Mouse (Mus musculus) heart, postnatal 36 days (tissue): ENCODE measurements around the gene Kat8. TPM values are rescaled to one million over a fixed set of nuclear protein-coding genes. Genes with fewer than 3 reads are reported as not detected.
"Not testable (repeated sequence)": the region's sequence is repeated elsewhere in the genome, so short reads cannot be mapped to it uniquely, and the experiment has no call there.

Experiments used
- DNase-seq, 2 experiments: peaks; one replicate each; pipeline ENCODE4 v3.0.0; 2021 to 2022
- intact Hi-C: fragments of 180-260 bp; cut with DNase I; formaldehyde crosslinking; loops from one replicate; pipeline ENCODE4 v1.15.1; 2025
- total RNA-seq, 2 experiments: library from RNA; stranded (reverse); gene quantifications; 2 replicates each; pipeline ENCODE4 v1.2.3; 2021

Gene Kat8
- total RNA-seq, 2 experiments from 2014 or later, result 13.8 to 16.1 TPM

- DNase-seq, result no peak
- intact Hi-C loops, result no loop called here
These were observed 17.6 kb downstream of the Kat8 start, which contains the start of gene Prss8 for GRCm38 (mm10) chr7:127929923-127930322. Gene Prss8, minus strand, starts transcription at chr7:127930104.

GRCm38 (mm10) chr7:127930636-127931035 is 18.3 kb downstream of the Kat8 start:
- intact Hi-C loops, result no loop called here

DNA sequence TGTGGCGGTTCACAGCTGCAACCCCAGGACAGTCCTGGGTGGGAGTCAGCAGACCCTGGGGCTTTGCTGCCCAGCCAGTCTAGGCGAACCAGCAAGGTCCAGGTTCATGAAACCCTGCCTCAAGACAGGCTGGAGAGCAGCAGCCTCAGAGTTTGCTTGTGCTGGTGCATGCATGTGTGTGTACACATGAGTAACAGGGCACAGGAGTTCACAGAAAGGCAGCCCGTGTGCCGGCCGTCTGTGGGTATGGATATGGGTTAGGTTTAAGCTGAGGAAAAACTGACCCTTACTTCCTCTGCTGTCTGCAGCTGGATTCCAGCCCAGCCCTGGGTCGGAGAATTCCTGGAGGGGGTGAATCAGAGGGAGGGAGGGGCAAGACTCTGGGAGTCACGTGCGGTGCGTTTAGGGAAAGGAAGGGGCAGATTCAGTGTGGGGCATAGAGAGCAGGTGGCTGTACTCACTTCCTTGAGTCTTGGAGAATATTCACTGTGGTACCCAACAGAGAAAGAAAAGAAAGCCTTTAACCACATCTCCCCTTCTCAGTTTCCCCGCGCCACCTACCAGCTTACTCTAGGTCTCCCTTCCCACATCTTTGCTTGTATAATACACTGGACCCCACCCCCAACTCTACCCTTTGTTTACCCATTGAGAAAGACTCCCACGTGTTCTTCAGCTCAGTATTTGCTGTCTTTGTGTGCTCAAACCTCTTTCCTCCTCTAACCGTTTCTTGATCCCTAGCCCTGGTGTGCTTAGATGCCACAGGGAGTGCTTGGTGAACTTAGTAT is 19.2 kb downstream of the Kat8 start:
- no peak for DNase-seq
- intact Hi-C loops, result loop anchor here (2.0 kb wide), 1 partner anchor 89 kb away; no protein-coding TSS in a partner anchor

More at GRCm38 (mm10) chr7:127930636-127931035, 18.3 kb downstream of the Kat8 start:
- no peak for DNase-seq

DNA sequence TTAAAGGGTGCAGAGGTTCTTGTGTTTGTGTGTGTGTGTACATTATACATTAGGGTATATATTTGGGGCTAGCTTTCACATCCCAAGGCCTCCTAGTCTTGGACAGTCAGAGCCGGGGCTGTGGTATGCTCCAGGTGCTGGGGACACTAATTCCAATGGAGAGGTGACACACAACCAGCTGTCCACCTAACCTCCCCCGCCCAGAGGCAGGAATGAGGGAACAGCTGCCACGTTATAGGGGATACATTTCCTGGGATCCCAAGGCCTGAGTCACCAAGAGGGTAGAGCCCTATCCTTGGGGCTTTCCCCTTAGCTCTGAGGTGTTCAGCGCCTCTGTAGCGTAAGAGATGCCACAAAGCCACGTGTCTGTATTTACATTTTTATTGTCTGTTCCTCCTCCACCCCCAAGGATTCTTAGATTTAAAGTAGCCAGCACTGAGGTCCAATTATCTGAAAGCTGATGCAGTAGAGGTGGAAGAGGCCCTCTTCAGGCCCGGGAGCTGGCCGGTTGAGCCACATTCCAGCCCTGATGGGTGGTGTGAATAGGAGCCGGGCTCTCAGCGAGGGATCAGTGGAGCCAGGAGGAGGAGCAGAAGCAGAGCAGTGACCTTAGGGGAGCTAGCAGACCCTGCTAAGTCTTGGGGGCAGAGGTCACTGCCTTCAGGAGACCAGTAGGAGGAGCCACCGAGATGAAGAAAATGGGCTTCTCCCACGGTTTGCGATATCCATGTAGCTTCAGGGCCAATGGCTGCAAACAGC is 20.1 kb downstream of the Kat8 start:
- intact Hi-C loops, result loop anchor here (2.0 kb wide), 1 partner anchor 90 kb away; no protein-coding TSS in a partner anchor

GRCm38 (mm10) chr7:127934075-127934474 is 21.8 kb downstream of the Kat8 start:
- intact Hi-C loops, result no loop called here
- no peak for DNase-seq

More for the DNA sequence above, 20.1 kb downstream of the Kat8 start:
- no peak for DNase-seq

DNA sequence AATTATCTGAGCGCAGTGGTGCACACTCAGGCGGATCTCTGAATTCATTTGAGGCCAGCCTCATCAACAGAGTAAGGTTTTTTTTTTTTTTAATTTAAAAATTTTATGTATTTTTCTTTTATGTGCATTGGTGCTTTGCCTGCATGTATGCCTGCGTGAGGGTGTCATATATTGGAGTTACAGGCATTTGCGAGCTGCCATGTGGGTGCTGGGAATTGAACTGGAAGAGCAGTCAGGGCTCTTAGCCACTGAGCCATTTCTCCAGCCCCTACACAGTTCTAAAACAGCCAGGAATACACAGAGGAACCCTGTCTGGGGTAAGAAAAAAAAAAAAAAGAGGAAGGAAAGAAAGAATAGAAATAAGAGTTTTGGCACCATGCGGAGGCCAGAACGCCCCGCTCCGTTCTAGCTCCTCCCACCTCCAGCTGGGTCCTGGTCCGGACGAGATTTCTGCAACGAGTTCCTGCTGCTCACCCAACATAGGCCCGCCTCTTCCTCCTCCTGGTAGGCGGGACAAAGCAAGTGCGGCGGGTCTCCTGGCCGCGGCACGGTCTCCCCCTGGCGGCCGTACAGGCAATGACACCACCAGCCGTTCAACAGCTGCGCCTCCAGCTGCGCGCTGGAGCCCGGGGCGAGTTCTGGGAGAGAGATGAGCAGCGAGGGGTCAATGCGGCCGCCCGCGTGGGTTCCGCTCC is 22.9 kb downstream of the Kat8 start:
- intact Hi-C loops, result loop anchor here (1.0 kb wide), 1 partner anchor 135 kb away; the partner anchor contains the start of gene Hsd3b7
- DNase-seq, result peak; percentile 97 to 98

DNA sequence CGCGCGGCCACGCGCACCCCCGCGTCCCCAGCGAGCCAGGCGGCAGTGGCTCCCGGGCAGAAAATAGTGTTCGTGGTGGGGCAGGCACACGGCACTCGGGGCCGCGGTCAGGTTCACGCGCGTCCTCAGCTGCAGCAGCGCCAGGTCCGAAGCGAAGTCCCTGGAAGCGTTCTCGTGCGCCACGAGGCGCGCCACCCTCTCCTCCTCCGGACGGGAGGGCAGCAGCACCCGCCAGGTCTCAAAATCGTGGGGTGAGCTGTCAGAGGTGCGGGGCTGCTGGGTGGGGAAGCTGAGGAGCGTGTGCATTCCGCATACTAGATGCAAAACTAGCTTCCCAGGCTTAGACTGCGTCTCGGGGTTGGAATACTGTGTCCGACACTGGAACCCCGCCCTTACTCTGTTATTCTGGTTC is 23.4 kb downstream of the Kat8 start:
- intact Hi-C loops, result loop anchor here (1.0 to 2.0 kb wide), 2 partner anchors 31 to 135 kb away; partner anchors contain the start of genes Fus and Hsd3b7
- DNase-seq, result no peak

GRCm38 (mm10) chr7:127936216-127936884 is 24.0 kb downstream of the Kat8 start:
- intact Hi-C loops, result loop anchor here (2.0 kb wide), 1 partner anchor 30 kb away; the partner anchor contains the start of gene Fus
- DNase-seq, result no peak

GRCm38 (mm10) chr7:127942097-127942496 is 29.8 kb downstream of the Kat8 start:
- DNase-seq, intact Hi-C loops: not testable (repeated sequence)

DNA sequence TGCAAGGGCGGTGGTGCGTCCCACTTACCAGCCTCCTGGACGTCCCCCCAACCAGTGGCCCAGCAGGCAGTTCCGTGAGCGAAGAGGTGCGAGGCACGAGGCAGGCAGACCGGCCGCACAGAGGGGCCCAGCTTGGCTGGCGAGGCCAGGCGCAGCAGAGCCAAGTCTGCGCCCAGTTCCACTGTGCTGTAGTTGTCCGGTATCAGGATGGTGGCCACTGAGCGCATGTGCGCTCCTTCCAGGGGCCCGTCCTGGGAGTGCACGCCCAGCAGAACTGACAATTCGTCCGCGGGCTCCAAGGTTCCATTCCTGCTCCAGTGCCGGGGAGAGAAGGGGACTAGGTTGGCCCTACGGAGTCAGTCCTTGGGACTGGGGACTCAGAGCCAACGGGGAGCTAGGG is 32.3 kb downstream of the Kat8 start:
- peak in 1 of 2 experiments; percentile 17 for DNase-seq
- intact Hi-C loops, result no loop called here

GRCm38 (mm10) chr7:127946470-127947023 is 34.2 kb downstream of the Kat8 start, which contains the start of gene Prss36:
Gene Prss36, minus strand, starts transcription at chr7:127946725.
- intact Hi-C loops, result no loop called here
- no peak for DNase-seq

DNA sequence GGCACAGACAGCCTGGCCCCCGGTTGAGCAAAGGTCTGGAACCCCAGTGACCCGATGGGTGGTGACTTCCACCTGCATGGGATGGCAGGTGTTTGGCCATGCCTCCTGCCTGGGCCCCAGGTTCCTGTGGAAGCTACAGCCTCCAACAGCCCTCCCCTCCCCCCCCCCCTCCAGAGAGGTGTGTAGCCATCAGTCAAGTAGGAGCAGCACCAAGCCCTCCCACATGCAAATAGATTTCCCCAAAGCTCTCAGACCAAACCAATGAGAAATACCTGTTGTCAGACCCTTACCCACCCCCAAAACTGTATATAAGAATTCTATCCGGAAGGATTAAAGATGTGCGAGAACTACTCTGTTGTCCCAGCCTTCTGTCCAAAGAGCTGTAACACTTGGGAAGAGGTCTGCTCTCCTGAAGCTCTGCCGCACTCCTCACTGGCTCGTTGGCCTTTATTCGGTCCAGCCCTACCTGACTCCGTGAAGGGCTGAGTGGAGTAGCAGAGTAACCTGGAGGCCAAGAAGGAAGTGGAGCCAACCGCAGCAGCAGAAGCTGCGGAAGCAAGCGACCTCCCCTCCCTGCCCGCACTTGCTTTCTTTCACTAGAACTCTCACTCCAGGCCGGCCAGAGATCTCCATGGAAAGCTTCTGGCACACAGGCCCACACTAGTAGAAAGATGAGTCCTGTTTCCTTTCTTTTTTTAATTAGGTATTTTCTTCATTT is 40.7 kb downstream of the Kat8 start:
- DNase-seq, result no peak
- intact Hi-C loops, result no loop called here

DNA sequence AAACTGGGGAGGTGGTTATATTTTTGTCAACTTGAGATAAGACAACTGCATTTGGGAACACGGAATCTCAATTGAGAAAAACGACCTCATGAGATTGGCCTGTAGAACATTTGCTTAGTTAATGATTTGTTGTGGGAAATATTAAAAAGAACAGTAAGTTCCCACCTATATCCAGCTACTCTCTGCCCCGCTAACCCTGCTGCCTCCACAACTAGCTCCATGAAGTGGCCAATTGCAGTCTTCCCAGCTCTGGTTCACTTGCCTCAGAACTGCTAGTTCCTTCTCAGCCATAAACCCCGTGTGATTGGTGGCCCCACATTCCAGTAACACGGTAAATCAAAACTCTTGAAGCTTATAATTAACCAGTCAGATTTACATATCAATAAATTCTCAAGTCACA is 47.0 kb downstream of the Kat8 start:
- intact Hi-C loops, result no loop called here
- no peak for DNase-seq

GRCm38 (mm10) chr7:127966371-127966918 is 54.1 kb downstream of the Kat8 start:
- DNase-seq, result peak in 1 of 2 experiments; percentile 13
- intact Hi-C loops, result loop anchor here (2.0 kb wide), 1 partner anchor 30 kb away; no protein-coding TSS in a partner anchor

DNA sequence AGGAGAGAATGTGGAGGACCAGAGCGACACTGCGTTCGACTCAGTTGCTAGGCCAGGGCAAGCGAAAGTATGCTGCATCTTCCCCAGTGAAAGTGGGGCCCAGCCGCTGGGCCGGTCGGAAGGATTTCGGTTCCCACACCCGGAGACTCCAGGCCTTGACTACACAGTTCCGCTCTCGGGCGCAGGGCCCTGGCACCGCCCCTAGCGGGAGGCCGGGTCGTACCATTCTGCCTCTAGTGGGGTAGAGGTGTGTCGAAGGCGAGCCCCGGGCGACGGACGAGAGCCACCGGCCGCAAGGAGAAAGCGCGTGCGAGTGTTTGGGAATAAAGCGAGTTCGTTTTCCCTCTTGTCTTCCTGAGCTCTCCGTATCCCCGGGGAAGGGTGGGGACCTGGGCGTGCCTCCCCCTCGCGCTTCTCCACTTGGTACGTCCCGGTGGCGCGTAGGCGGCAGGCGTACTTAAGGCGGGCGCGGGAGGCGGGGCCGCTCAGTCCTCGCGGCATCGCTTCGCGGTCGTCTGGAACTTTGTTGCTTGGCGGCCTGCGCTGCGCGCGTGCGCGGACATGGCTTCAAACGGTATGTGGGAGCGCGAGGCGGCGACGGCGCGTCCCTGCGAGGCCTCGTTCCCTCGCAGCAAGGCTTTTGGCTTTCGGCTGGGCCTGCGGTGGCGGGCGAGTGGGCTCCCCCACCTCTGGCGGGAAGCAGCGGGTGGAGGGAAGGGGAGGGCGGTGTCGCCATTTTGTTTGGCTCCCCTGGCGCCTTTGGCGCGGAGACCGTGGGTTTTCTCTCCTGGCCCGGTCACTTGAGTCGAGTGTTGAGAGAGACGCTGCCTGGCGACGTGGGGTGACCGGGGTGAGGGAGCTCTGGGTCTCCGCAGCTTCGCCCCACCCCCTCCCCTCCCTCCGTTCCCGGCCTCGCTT is 54.9 kb downstream of the Kat8 start, which contains the start of gene Fus:
Fus (plus strand) TSS at position 454 of the 918 bp plus-strand sequence.
- intact Hi-C loops, result loop anchor here (2.0 kb wide), 1 partner anchor 30 kb away; no protein-coding TSS in a partner anchor
- peak; percentile 98 to 100 for DNase-seq

DNA sequence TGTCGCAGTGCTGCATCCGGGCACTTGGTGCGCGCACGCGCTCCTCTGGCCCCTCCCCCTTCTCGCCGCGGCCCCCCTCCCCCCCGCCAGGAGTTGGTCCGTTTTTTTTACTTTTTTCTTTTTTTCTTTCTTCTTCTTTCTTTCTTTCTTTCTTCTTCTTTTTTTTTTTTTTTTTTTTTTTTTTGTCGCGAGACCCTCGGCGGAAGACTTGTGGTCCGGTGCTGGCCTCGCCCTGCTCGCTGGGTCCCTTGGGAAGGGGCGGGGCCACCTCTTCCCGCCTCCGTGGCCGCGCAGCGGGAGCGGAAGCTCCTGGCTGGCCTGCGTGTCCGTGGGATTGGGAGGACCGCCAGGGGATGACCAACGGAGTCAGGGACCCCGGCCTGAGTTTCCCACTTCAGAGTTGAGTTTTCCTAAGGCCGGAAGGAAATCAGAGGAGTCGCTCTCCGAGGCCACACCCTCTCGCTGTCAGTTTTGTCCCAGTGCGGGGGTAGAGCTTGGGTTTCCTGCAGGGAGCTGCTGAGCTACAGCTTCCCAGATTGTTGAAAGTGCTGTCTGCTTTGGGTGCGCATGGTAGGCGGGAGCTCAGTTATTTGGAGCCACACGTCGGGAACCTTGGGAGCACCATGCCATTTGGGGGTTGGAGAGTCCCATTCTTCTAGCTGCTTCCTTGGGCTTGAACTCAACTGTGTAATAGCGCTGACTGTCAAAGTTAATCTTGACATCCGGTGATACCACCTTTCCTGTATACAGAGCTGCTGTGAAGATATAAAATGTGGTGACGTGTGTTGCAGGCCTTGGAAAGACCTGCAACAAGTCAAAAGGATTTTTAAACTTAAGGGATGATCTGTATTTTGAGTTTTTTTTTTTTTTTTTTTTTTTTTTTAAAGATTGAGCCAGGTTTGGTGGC is 55.9 kb downstream of the Kat8 start:
- intact Hi-C loops, result loop anchor here (2.0 kb wide), 1 partner anchor 31 kb away; no protein-coding TSS in a partner anchor
- DNase-seq, result peak; percentile 86 to 89
